Mouse (Mus musculus) layer of hippocampus, adult 2 months (tissue): ENCODE results near the gene Mylk4. TPM values are rescaled to one million over a fixed set of nuclear protein-coding genes. Genes with fewer than 3 reads are reported as not detected.
A peak's percentile ranks its signal among the peaks of the same experiment; 100 is the strongest.

Source experiments
- DNase-seq, 2 experiments: peaks; one replicate each; pipeline ENCODE4 v3.0.0; 2022; ENCODE audit warnings: low spot score in 2 of 2
- H3K27ac ChIP-seq: fragments of 200-600 bp; 2 replicates; pipeline ENCODE4 v1.8.1; 2022
- H3K4me3 ChIP-seq: fragments of 200-600 bp; 2 replicates; pipeline ENCODE4 v1.8.1; 2022; ENCODE audit warnings: mild to moderate bottlenecking
- CTCF ChIP-seq: fragments of 200-600 bp; conservative IDR thresholded peaks from 2 replicates; pipeline ENCODE4 v1.8.1; 2022; ENCODE audit warnings: antibody characterized with exemption, mild to moderate bottlenecking, moderate library complexity
- total RNA-seq, 2 experiments: library from RNA; stranded (reverse); gene quantifications; 2 replicates each; pipeline ENCODE4 v1.2.3; 2021

Mylk4 gene
- total RNA-seq, 2 experiments from 2014 or later = 0.20 to 0.25 TPM

DNA sequence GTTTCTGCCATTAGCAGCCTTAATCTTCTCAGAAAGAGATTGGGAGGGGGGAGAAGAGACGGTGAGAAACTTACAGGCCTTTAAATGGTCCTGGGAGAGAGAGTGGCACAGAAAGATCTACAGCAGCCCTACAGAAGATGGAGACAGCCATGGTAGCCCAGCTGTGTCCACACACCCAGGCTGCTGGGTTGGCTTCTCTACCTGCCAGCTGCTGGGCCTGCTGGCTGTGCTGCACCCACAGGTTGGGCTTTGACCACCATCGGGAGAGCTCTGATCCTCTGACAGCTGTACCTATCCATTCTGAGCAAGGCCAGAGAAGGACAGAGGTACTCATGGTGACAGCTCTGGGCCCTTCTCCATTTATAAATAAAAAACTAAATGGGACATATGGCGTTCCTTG lies 4.9 kb downstream of the Mylk4 start:
- Histone ChIP-seq H3K4me3 (no peak overlapping the region), H3K27ac (no peak overlapping the region)
- TF ChIP-seq CTCF = no peak
- DNase-seq = no peak

DNA sequence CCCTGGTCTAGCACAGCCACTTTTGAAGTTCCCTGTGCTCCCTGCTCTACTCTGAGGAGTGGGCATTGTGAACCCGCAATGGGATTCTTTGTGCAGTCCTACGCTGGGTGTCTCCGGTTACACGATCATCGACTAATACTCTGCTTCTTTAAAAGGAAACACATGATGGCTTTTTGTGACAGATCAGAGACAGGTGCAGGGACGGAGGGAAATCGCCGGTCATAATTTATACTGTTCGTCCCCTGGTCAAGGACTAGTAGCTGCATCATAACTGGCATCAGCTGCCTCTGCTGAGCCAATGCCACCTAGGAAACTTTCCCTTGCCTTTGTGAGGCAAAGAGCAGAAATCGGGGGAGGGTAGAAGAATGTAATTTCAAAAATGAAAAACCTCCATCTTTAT lies 7.4 kb downstream of the Mylk4 start:
- no peak overlapping the region for H3K27ac ChIP-seq
- TF ChIP-seq CTCF = no peak
- H3K4me3 ChIP-seq = no peak overlapping the region
- no peak for DNase-seq

DNA sequence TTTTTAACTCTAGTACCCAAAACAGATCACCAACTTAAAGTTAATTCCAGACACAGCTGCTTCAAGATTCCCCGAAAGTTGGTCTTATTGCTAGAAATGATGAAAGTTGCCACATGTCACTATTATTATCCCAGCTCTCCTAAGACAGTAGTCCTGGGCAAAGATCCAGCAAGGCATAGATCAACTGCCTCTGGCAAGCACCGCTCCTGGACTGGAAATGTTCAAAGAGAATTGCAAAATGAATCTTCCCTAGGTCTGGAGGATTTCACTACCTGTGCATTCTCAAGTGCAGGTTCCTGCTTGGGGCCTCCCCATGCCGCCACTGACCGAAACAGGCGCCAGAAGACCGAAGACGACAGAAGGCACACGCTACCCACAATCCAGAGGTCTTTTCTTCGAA lies 7.9 kb downstream of the Mylk4 start:
- Histone ChIP-seq H3K27ac (no peak overlapping the region), H3K4me3 (no peak overlapping the region)
- TF ChIP-seq CTCF = no peak
- DNase-seq = no peak

DNA sequence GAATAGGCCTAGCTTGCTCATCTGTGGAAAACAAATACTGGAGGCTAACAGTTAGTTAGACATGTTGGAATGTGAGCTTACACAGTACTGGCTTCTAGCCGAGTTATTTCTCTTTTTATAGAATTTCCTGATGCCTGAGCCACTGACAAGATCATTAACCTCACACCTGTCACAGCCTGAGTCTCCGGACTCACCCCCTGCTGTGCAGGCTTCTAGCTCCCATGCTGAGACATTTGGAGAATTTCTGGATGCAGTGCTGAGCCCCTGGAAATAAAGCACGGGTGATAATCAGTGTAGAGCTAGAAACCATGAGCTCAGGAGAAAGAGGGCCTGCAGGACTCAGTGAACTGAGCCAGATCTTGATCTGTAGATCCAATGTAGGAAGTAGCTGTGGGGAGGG lies 13.8 kb downstream of the Mylk4 start:
- DNase-seq = no peak
- TF ChIP-seq CTCF = no peak

DNA sequence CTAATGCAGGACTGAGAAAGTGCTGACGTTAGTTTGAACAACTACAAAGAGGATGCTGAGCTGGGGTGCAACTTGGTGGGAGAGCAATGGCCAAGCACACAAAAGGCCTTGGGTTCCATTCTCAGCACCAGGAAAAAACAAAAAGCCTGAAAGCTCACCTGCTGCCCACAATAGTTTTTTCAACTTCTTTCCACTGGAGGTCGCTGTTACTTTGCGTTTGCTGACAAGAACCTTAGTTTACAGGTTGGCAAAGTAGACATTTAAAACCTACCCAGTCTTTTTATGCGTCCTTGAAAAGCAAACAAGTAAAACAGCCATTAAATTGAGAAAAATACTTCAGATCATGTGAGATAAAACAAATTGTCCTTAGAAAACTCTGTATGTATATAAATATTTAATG lies 15.7 kb downstream of the Mylk4 start:
- no peak overlapping the region for H3K4me3 ChIP-seq
- peak; percentile 39 to 58 for DNase-seq
- TF ChIP-seq CTCF = peak; percentile 85
- H3K27ac ChIP-seq = no peak overlapping the region

More for the DNA sequence above, 13.8 kb downstream of the Mylk4 start:
- Histone ChIP-seq H3K27ac (no peak overlapping the region), H3K4me3 (no peak overlapping the region)

DNA sequence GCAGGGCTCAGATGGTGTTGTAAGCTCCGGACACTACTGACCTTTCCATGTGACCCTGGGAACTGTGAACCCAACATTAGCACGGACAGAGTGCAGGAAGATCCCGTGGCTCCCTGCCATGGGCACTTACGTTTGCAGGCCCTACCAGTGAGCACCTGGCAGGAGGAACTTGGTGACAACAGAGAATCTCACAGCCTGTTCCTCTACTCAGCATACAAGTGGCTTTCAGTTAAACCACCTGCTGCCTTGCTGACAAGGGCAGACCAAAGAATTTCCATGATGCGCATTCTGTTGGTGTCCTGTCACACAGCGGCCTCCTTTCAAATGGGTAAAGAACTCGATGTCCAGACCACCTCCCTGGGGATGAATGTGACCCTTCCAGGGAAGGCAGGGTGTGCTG lies 19.3 kb downstream of the Mylk4 start:
- no peak for DNase-seq
- TF ChIP-seq CTCF = no peak
- Histone ChIP-seq H3K27ac (no peak overlapping the region), H3K4me3 (no peak overlapping the region)

DNA sequence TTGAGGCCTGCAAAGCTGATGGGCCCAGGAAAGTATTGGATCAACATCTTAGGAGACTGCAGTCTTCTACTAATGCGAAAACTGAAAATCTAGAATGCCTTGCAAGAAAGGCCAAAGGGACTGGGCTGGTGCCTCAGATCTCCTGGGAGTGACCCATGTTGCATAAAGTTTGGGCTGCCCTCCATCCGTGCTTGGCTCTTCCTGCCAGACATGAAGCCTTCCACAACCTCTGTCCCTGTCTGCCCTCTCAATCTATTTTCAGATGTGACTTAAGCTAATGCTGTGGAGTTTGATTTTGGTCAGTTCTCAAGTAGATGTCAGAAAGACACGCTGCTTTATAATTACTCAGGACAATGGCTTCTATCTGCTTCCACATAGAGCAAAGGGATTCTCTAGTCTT lies 20.6 kb downstream of the Mylk4 start:
- no peak for TF ChIP-seq CTCF
- no peak for DNase-seq
- Histone ChIP-seq H3K27ac (no peak overlapping the region), H3K4me3 (no peak overlapping the region)

DNA sequence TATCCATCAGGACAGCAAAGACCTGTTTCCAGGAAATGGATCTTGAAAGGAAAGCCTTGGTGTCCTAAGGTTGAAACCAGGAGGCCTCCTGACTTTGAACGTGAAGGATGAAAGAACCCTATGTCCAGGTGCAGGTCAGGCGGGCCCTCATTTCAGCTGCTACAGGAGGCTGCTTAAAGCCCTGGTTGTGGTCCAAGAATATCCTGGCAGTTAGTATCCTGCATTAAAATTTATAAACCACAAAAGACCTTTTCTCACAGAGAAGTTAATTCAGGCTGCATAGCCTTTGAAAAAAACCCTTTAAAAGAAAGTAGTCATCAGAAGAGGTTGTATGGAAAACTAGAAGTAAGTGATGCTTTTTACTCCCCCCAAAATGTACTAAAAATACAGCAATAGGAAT lies 23.0 kb downstream of the Mylk4 start:
- TF ChIP-seq CTCF = no peak
- Histone ChIP-seq H3K4me3 (no peak overlapping the region), H3K27ac (no peak overlapping the region)
- no peak for DNase-seq

DNA sequence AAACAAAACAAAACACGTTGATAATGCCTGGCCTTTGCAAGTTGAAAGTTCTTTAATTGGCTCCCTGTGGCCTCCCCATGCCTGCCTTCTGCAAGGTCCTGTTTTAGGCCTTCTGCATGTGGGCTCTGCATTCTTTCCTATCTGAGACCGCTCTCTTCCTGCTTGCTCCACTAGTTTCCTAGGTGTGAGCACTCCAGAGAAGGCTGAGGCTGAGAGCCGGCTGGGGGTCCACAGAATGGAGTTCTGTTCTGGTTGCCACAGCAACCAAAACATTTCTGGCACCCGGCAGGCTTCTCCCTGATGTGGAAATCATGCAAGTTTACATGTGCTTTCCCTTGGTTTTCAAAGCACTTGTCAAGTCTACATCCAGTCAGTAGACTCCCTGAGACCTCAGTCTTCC lies 24.7 kb downstream of the Mylk4 start:
- TF ChIP-seq CTCF = no peak
- no peak for DNase-seq
- H3K27ac ChIP-seq = no peak overlapping the region
- H3K4me3 ChIP-seq = no peak overlapping the region

DNA sequence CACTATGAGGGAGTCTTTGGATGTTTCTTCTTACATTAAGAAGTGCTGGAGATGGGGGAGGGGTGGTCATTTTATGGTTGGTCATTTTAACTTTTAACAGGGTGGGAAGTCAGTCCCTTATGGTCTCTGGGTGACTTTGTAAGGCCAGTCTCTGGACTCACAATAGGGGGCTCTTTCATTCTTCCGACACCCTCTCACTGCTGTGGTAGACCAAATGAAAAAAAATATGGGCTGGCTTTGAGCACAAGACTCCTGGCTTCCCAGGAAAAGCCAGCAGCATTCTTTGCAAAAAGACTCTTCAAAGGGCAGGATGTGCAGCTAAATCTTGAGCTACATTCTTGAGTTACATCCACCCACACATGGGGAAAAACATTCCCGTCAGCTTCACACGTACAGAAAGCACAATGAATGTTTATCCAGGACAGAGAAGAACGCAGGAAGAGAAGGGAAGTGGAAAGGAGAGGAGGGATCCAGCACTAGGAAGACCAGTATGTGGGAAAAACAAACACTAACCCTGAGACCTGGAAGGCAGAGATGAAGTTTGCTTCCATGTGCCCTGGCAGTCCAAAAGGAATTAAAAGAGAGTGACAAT lies 31.6 kb downstream of the Mylk4 start:
- TF ChIP-seq CTCF = no peak
- DNase-seq = no peak
- Histone ChIP-seq H3K27ac (no peak overlapping the region), H3K4me3 (no peak overlapping the region)

DNA sequence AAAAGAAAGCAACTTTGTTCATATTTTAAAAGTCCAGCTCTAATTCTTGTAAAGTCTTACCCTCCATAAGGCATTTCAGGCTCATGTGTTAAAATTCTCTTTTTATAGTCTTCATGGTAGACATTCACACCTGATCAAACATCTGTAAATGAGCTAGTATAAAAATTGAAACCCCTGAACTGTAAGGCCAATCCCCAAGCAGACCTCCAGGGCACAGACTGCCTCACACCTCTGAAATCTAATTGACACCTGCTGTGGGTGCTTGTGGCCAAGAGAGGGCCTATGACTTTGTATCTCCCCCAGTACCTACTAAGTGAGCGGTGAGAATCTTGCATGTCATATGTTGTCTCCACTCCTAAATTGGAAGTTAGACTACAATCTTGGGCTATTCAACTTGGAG lies 33.2 kb downstream of the Mylk4 start:
- no peak for TF ChIP-seq CTCF
- no peak overlapping the region for H3K27ac ChIP-seq
- H3K4me3 ChIP-seq = no peak overlapping the region
- no peak for DNase-seq

DNA sequence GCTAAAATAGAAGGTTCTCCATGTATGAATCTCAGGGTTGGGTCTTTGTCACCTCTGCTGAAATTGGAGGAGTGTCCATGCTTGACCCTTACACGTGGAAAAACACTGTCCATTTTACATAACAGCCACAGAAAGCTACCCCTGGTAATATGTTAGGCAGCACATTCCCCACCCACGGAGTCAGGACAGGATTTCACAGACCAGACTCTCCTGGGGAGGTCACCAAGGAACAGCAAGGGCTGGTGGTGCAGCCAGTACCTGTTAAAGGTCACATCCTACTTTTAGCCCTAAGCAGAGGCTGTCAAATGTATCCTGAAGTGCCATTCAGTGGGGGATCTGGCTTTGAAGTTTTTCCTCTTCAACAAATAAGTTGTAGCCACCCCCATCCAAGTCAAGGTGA lies 35.3 kb downstream of the Mylk4 start:
- no peak for DNase-seq
- Histone ChIP-seq H3K4me3 (no peak overlapping the region), H3K27ac (no peak overlapping the region)
- no peak for TF ChIP-seq CTCF

DNA sequence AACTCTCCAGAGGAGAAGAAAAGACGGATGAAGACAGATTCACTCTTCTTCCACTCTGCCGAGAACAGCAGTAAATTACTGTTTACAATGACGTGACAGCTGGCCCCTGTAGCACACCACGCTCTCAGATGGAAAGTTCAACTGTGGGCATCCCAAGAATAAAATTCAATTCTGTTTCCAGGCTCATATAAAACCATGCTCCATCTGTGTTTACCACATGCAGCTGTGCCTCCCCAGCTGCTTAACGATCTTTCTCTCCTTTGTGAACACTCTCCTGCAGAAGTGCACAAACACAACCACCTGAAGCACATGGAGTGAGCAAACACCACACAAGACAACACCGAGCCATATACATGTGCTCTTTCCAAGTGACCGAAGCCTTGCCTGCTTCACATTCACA lies 42.6 kb downstream of the Mylk4 start:
- TF ChIP-seq CTCF = no peak
- no peak for DNase-seq
- Histone ChIP-seq H3K27ac (no peak overlapping the region), H3K4me3 (no peak overlapping the region)

DNA sequence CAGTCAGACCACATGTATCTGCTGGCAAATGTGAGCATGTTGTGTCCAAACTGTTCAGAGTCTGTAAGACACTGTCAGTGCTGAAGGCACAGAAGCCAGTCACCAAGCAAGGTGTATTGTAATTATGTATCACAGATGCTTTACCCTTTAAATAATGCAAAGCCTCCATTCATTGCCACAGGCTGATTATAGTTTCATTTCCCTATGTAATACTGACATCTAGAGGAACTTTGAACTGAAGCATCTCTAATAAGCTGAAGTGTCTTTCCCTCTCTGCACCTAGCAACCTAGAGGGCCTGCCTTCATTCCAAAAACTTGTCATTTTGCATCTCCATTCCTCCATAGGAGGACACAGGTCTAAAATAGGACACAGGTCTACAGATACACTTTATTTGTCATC lies 52.5 kb downstream of the Mylk4 start:
- DNase-seq = no peak
- Histone ChIP-seq H3K27ac (no peak overlapping the region), H3K4me3 (no peak overlapping the region)
- TF ChIP-seq CTCF = peak; percentile 75

DNA sequence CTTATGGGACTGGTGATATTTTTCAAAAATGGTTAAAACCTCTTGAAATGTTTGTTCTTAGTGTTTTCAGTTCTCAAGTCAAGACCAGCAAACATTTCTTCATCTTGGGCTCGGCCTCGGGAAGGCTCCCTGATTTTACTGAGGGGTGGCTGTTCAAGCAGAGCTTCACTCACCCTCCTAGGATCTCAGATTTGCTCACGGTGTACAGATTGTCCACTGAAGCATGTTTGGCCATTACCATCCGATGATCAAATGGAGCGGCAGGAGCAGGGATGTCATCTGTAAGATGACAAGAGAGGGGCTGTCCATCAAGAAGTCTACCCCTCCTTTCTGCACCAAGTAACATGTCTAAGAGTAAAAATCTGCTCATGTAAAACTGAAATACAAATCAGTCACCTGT lies 59.1 kb downstream of the Mylk4 start:
- H3K27ac ChIP-seq = no peak overlapping the region
- no peak overlapping the region for H3K4me3 ChIP-seq
- no peak for DNase-seq
- TF ChIP-seq CTCF = no peak
